Mouse (Mus musculus): ENCODE data around the gene Chid1. TPM values are rescaled to one million over a fixed set of nuclear protein-coding genes. Genes with fewer than 3 reads are reported as not detected.

The Chid1 gene
- 22.9 and 26.5 TPM in 2 replicates for polyA plus RNA-seq (2014; fragmentation: Nextera tagmentation; extraction: Ambion mirVana)

- Histone ChIP-seq H3K27ac (ENCODE audit: low read depth, low read length) (peak within 1 kb of the TSS; percentile 43; the same call in 1 of the 2 replicates), H3K36me3 (ENCODE audit: control insufficient read depth, insufficient read depth, low read length) (no peaks in the 10 kb centered on the region), H3K4me2 (ENCODE audit: low read depth, low read length, severe bottlenecking) (peak within 1 kb of the TSS; percentile 90), H3K27me3 (ENCODE audit: control insufficient read depth, insufficient read depth, low read length) (no peaks in the 10 kb centered on the region), H3K4me1 (replicated peaks; ENCODE audit: control insufficient read depth, insufficient read depth, low read length) (peaks cover 4% of the 10 kb centered on the region; the same call in 1 of the 2 replicates), H3K4me3 (ENCODE audit: low read depth, low read length) (peak within 1 kb of the TSS; percentile 69), H3K9me3 (ENCODE audit: control insufficient read depth, low read length) (no peaks in the 10 kb centered on the region), H3K9ac (ENCODE audit: low read length) (peak within 1 kb of the TSS; percentile 78)
- DNase-seq (ENCODE audit: low spot score) (peak; percentile 99), ATAC-seq (replicated peaks; ENCODE audit: low FRiP score) (peak; percentile 97)
- whole genome bisulfite sequencing: under 1% methylated on average over 46 of the region's 46 CpGs
Measured at GRCm38 (mm10) chr7:141539556-141540311, at the start of gene Chid1. Chid1 (minus strand) TSS chr7:141539857.

GRCm38 (mm10) chr7:141588890-141589289 is 49.2 kb upstream of the Chid1 start:
- no peak for ATAC-seq (replicated peaks; ENCODE audit: low FRiP score)
- no peaks in the 10 kb centered on the region for H3K4me1 ChIP-seq (replicated peaks; ENCODE audit: control insufficient read depth, insufficient read depth, low read length)
- no peak overlapping the region for H3K4me3 ChIP-seq (ENCODE audit: low read depth, low read length)
- no peak overlapping the region for H3K4me2 ChIP-seq (ENCODE audit: low read depth, low read length, severe bottlenecking)
- no peak overlapping the region for H3K27ac ChIP-seq (ENCODE audit: low read depth, low read length)
- 89% methylated on average over 6 of the region's 6 CpGs for WGBS
- no peak overlapping the region for H3K9ac ChIP-seq (ENCODE audit: low read length)
- H3K36me3 ChIP-seq (ENCODE audit: control insufficient read depth, insufficient read depth, low read length): no peaks in the 10 kb centered on the region
- no peaks in the 10 kb centered on the region for H3K27me3 ChIP-seq (ENCODE audit: control insufficient read depth, insufficient read depth, low read length)
- H3K9me3 ChIP-seq (ENCODE audit: control insufficient read depth, low read length): no peaks in the 10 kb centered on the region
- DNase-seq (ENCODE audit: low spot score): no peak

- 81% methylated on average over 1 of the region's 1 CpGs for WGBS
- Histone ChIP-seq H3K4me1 (replicated peaks; ENCODE audit: control insufficient read depth, insufficient read depth, low read length) (no peaks in the 10 kb centered on the region), H3K4me3 (ENCODE audit: low read depth, low read length) (no peak overlapping the region), H3K9ac (ENCODE audit: low read length) (no peak overlapping the region), H3K27ac (ENCODE audit: low read depth, low read length) (no peak overlapping the region), H3K36me3 (ENCODE audit: control insufficient read depth, insufficient read depth, low read length) (no peaks in the 10 kb centered on the region), H3K9me3 (ENCODE audit: control insufficient read depth, low read length) (no peaks in the 10 kb centered on the region), H3K4me2 (ENCODE audit: low read depth, low read length, severe bottlenecking) (no peak overlapping the region), H3K27me3 (ENCODE audit: control insufficient read depth, insufficient read depth, low read length) (no peaks in the 10 kb centered on the region)
- DNase-seq (ENCODE audit: low spot score) (no peak), ATAC-seq (replicated peaks; ENCODE audit: low FRiP score) (no peak)
Measured at GRCm38 (mm10) chr7:141585881-141586280, 46.2 kb upstream of the Chid1 start.

GRCm38 (mm10) chr7:141585288-141585687 is 45.6 kb upstream of the Chid1 start:
- ATAC-seq (replicated peaks; ENCODE audit: low FRiP score) (no peak), DNase-seq (ENCODE audit: low spot score) (no peak)
- no peaks in the 10 kb centered on the region for H3K9me3 ChIP-seq (ENCODE audit: control insufficient read depth, low read length)
- no peaks in the 10 kb centered on the region for H3K36me3 ChIP-seq (ENCODE audit: control insufficient read depth, insufficient read depth, low read length)
- H3K27ac ChIP-seq (ENCODE audit: low read depth, low read length): no peak overlapping the region
- no peaks in the 10 kb centered on the region for H3K27me3 ChIP-seq (ENCODE audit: control insufficient read depth, insufficient read depth, low read length)
- H3K4me2 ChIP-seq (ENCODE audit: low read depth, low read length, severe bottlenecking): no peak overlapping the region
- H3K4me1 ChIP-seq (replicated peaks; ENCODE audit: control insufficient read depth, insufficient read depth, low read length): no peaks in the 10 kb centered on the region
- no peak overlapping the region for H3K4me3 ChIP-seq (ENCODE audit: low read depth, low read length)
- WGBS: 81% methylated on average over 4 of the region's 4 CpGs
- H3K9ac ChIP-seq (ENCODE audit: low read length): no peak overlapping the region

- H3K9me3 ChIP-seq (ENCODE audit: control insufficient read depth, low read length): no peaks in the 10 kb centered on the region
- no peak overlapping the region for H3K9ac ChIP-seq (ENCODE audit: low read length)
- no peaks in the 10 kb centered on the region for H3K4me1 ChIP-seq (replicated peaks; ENCODE audit: control insufficient read depth, insufficient read depth, low read length)
- H3K4me2 ChIP-seq (ENCODE audit: low read depth, low read length, severe bottlenecking): no peak overlapping the region
- H3K4me3 ChIP-seq (ENCODE audit: low read depth, low read length): no peak overlapping the region
- no peak overlapping the region for H3K27ac ChIP-seq (ENCODE audit: low read depth, low read length)
- H3K27me3 ChIP-seq (ENCODE audit: control insufficient read depth, insufficient read depth, low read length): no peaks in the 10 kb centered on the region
- DNase-seq (ENCODE audit: low spot score) (no peak), ATAC-seq (replicated peaks; ENCODE audit: low FRiP score) (no peak)
- 89% methylated on average over 4 of the region's 5 CpGs for WGBS
- no peaks in the 10 kb centered on the region for H3K36me3 ChIP-seq (ENCODE audit: control insufficient read depth, insufficient read depth, low read length)
Measured at GRCm38 (mm10) chr7:141584048-141584841, 44.6 kb upstream of the Chid1 start.

- no peak for DNase-seq (ENCODE audit: low spot score)
- no peak overlapping the region for H3K4me2 ChIP-seq (ENCODE audit: low read depth, low read length, severe bottlenecking)
- H3K9ac ChIP-seq (ENCODE audit: low read length): no peak overlapping the region
- no peak overlapping the region for H3K27ac ChIP-seq (ENCODE audit: low read depth, low read length)
- no peaks in the 10 kb centered on the region for H3K27me3 ChIP-seq (ENCODE audit: control insufficient read depth, insufficient read depth, low read length)
- no peaks in the 10 kb centered on the region for H3K9me3 ChIP-seq (ENCODE audit: control insufficient read depth, low read length)
- no peaks in the 10 kb centered on the region; the same call in 1 of the 2 replicates for H3K36me3 ChIP-seq (ENCODE audit: control insufficient read depth, insufficient read depth, low read length)
- no peaks in the 10 kb centered on the region for H3K4me1 ChIP-seq (replicated peaks; ENCODE audit: control insufficient read depth, insufficient read depth, low read length)
- H3K4me3 ChIP-seq (ENCODE audit: low read depth, low read length): no peak overlapping the region
- no peak for ATAC-seq (replicated peaks; ENCODE audit: low FRiP score)
- 86% methylated on average over 7 of the region's 7 CpGs for WGBS
Measured at GRCm38 (mm10) chr7:141581323-141581722, 41.7 kb upstream of the Chid1 start.

GRCm38 (mm10) chr7:141578943-141579342 is 39.3 kb upstream of the Chid1 start:
- 95% methylated on average over 2 of the region's 2 CpGs for WGBS
- no peaks in the 10 kb centered on the region; the same call in 1 of the 2 replicates for H3K36me3 ChIP-seq (ENCODE audit: control insufficient read depth, insufficient read depth, low read length)
- no peaks in the 10 kb centered on the region for H3K9me3 ChIP-seq (ENCODE audit: control insufficient read depth, low read length)
- DNase-seq (ENCODE audit: low spot score) (no peak), ATAC-seq (replicated peaks; ENCODE audit: low FRiP score) (no peak)
- H3K9ac ChIP-seq (ENCODE audit: low read length): no peak overlapping the region
- H3K4me2 ChIP-seq (ENCODE audit: low read depth, low read length, severe bottlenecking): no peak overlapping the region
- no peaks in the 10 kb centered on the region for H3K27me3 ChIP-seq (ENCODE audit: control insufficient read depth, insufficient read depth, low read length)
- H3K27ac ChIP-seq (ENCODE audit: low read depth, low read length): no peak overlapping the region
- no peaks in the 10 kb centered on the region for H3K4me1 ChIP-seq (replicated peaks; ENCODE audit: control insufficient read depth, insufficient read depth, low read length)
- no peak overlapping the region for H3K4me3 ChIP-seq (ENCODE audit: low read depth, low read length)

- Histone ChIP-seq H3K36me3 (ENCODE audit: control insufficient read depth, insufficient read depth, low read length) (no peaks in the 10 kb centered on the region; the same call in 1 of the 2 replicates), H3K4me1 (replicated peaks; ENCODE audit: control insufficient read depth, insufficient read depth, low read length) (no peaks in the 10 kb centered on the region), H3K27me3 (ENCODE audit: control insufficient read depth, insufficient read depth, low read length) (no peaks in the 10 kb centered on the region), H3K27ac (ENCODE audit: low read depth, low read length) (no peak overlapping the region), H3K4me3 (ENCODE audit: low read depth, low read length) (no peak overlapping the region), H3K9me3 (ENCODE audit: control insufficient read depth, low read length) (no peaks in the 10 kb centered on the region), H3K9ac (ENCODE audit: low read length) (no peak overlapping the region), H3K4me2 (ENCODE audit: low read depth, low read length, severe bottlenecking) (no peak overlapping the region)
- 100% methylated on average over 1 of the region's 1 CpGs for WGBS
- DNase-seq (ENCODE audit: low spot score) (no peak), ATAC-seq (replicated peaks; ENCODE audit: low FRiP score) (no peak)
Measured at GRCm38 (mm10) chr7:141578511-141578910, 38.9 kb upstream of the Chid1 start.

All from forebrain, embryonic 11.5 days (tissue).